Mouse (Mus musculus) CD4-positive, CD25-positive, alpha-beta regulatory T cell, adult 4 months (primary cell): ENCODE data around the gene Gm7073. TPM values are rescaled to one million over a fixed set of nuclear protein-coding genes. Genes with fewer than 3 reads are reported as not detected.

Source experiments
- polyA plus RNA-seq, 2 experiments: library from polyadenylated mRNA; unstranded; fragments of 100-300 nt; shearing (Covaris generic); gene quantifications; one replicate each; pipeline ENCODE4 v1.2.1; 2017

The Gm7073 gene
- polyA plus RNA-seq, 2 experiments from 2014 or later: not detected

Other genes starting within 250 kb of the Gm7073 start
- 10 to 100 TPM in 1 of 2 experiments, 1 to 10 TPM in 1; 8.3 to 10.9 TPM for gene Atp11c, start 53.4 kb upstream of the Gm7073 start, polyA plus RNA-seq